9 mouse cellular contexts compared by ENCODE assay signal in genomic region chr5:124028680-124029079, GRCm38 (mm10). TPM values are rescaled to one million over a fixed set of nuclear protein-coding genes. Genes with fewer than 3 reads are reported as not detected.
DNase-seq lines count a peak whose midpoint lies in the region; ATAC-seq and TF ChIP-seq lines count a peak whose summit lies in the region.
"Had no signal": no experiment of that assay in that cellular context is flagged by ENCODE, and none has a peak within 500 bp of the region (broad histone marks: within the 10 kb centered on the region; RNA-seq: fewer than 3 reads in every experiment).

No protein-coding gene starts in this region.

- peaks cover 61% of the 10 kb centered on the region for H3K4me1 ChIP-seq in limb, embryonic 15.5 days
- peaks cover 39% of the 10 kb centered on the region for H3K4me1 ChIP-seq in limb, embryonic 10.5 days
- peaks cover 19% of the 10 kb centered on the region for H3K4me1 ChIP-seq in embryonic facial prominence, embryonic 14.5 days (ENCODE audit: control insufficient read depth, insufficient read depth, low read length)
- H3K4me1 ChIP-seq in hindbrain, embryonic 11.5 days (replicated peaks; ENCODE audit: control insufficient read depth, insufficient read depth, low read length): peaks cover 22% of the 10 kb centered on the region
- peaks cover 9% of the 10 kb centered on the region for H3K4me1 ChIP-seq in midbrain, postnatal 0 days (ENCODE audit: insufficient read depth, low read length)

- TF ChIP-seq CTCF in midbrain, postnatal 0 days (IDR thresholded peaks at IDR 0.05): no peak

- H3K4me2 ChIP-seq in limb, embryonic 15.5 days: no peak overlapping the region
- H3K4me2 ChIP-seq in embryonic facial prominence, embryonic 14.5 days (ENCODE audit: low read depth, low read length): no peak overlapping the region
- no peak overlapping the region for H3K4me2 ChIP-seq in hindbrain, embryonic 11.5 days (replicated peaks; ENCODE audit: low read depth, low read length)
- H3K4me2 ChIP-seq in midbrain, postnatal 0 days (ENCODE audit: low read depth, low read length, poor library complexity, severe bottlenecking): peak overlapping the region; percentile 36

- H3K4me3 ChIP-seq in limb, embryonic 15.5 days: no peak overlapping the region
- no peak overlapping the region for H3K4me3 ChIP-seq in limb, embryonic 10.5 days
- no peak overlapping the region for H3K4me3 ChIP-seq in embryonic facial prominence, embryonic 14.5 days (ENCODE audit: low read depth, low read length)
- no peak overlapping the region for H3K4me3 ChIP-seq in hindbrain, embryonic 11.5 days (ENCODE audit: low read depth, low read length)
- H3K4me3 ChIP-seq in midbrain, postnatal 0 days (ENCODE audit: low read depth, low read length): no peak overlapping the region

- no peak for ATAC-seq in limb, embryonic 15.5 days (ENCODE audit: insufficient number of reproducible peaks, low FRiP score, low TSS enrichment, low read depth)
- ATAC-seq in embryonic facial prominence, embryonic 14.5 days (ENCODE audit: low read depth): no peak
- no peak for ATAC-seq in hindbrain, embryonic 11.5 days (ENCODE audit: low FRiP score)
- no peak for ATAC-seq in midbrain, postnatal 0 days (ENCODE audit: low FRiP score)
- ATAC-seq: Patski had no signal

- 0 out of 2 replicates have a peak overlapping the region, but pooled peaks have one; percentile 10 for H3K9ac ChIP-seq in limb, embryonic 15.5 days
- no peak overlapping the region for H3K9ac ChIP-seq in embryonic facial prominence, embryonic 14.5 days (ENCODE audit: low read depth, low read length)
- H3K9ac ChIP-seq in hindbrain, embryonic 11.5 days (ENCODE audit: low read depth, low read length): no peak overlapping the region
- H3K9ac ChIP-seq in midbrain, postnatal 0 days (replicated peaks; ENCODE audit: low read length, poor library complexity, severe bottlenecking): no peak overlapping the region

- no peaks in the 10 kb centered on the region for H3K9me3 ChIP-seq in limb, embryonic 15.5 days
- no peaks in the 10 kb centered on the region for H3K9me3 ChIP-seq in limb, embryonic 10.5 days (replicated peaks)
- no peaks in the 10 kb centered on the region for H3K9me3 ChIP-seq in embryonic facial prominence, embryonic 14.5 days (ENCODE audit: control insufficient read depth, low read length)
- no peaks in the 10 kb centered on the region for H3K9me3 ChIP-seq in hindbrain, embryonic 11.5 days (ENCODE audit: control insufficient read depth, low read length)
- no peaks in the 10 kb centered on the region for H3K9me3 ChIP-seq in midbrain, postnatal 0 days (ENCODE audit: low read length)

- peak overlapping the region; percentile 17; the same call in 1 of the 2 replicates for H3K27ac ChIP-seq in limb, embryonic 15.5 days
- H3K27ac ChIP-seq in limb, embryonic 10.5 days: no peak overlapping the region
- H3K27ac ChIP-seq in embryonic facial prominence, embryonic 14.5 days (replicated peaks; ENCODE audit: low read depth, low read length): no peak overlapping the region
- H3K27ac ChIP-seq in hindbrain, embryonic 11.5 days (ENCODE audit: low read depth, low read length): peak overlapping the region; percentile 51; the same call in 1 of the 2 replicates
- no peak overlapping the region for H3K27ac ChIP-seq in midbrain, postnatal 0 days (ENCODE audit: low read depth, low read length)

- intact Hi-C loops in left cerebral cortex, postnatal 14 days (cut with DNase I): no loop called here

- 51% methylated on average over 7 of the region's 7 CpGs for whole genome bisulfite sequencing in limb, embryonic 15.5 days
- WGBS in limb, embryonic 10.5 days: 85% methylated on average over 7 of the region's 7 CpGs
- 65% methylated on average over 7 of the region's 7 CpGs for WGBS in embryonic facial prominence, embryonic 14.5 days
- 77% methylated on average over 7 of the region's 7 CpGs for WGBS in hindbrain, embryonic 11.5 days
- 46% methylated on average over 7 of the region's 7 CpGs for WGBS in midbrain, postnatal 0 days

- DNase-seq in limb, embryonic 10.5 days (ENCODE audit: low spot score): no peak
- DNase-seq in embryonic facial prominence, embryonic 14.5 days (ENCODE audit: low spot score): peak; percentile 48
- no peak for DNase-seq in hindbrain, embryonic 11.5 days (ENCODE audit: low spot score)
- DNase-seq in midbrain, postnatal 0 days (ENCODE audit: low spot score): no peak
- no peak for DNase-seq in kidney, postnatal 14 days
- no peak for DNase-seq in left cerebral cortex, postnatal 14 days (ENCODE audit: low spot score in 2 of 2)
- DNase-seq in adrenal gland, adult 8-10 months: no peak

- H3K36me3 ChIP-seq in limb, embryonic 15.5 days: no peaks in the 10 kb centered on the region
- peaks cover 45% of the 10 kb centered on the region for H3K36me3 ChIP-seq in limb, embryonic 10.5 days
- H3K36me3 ChIP-seq in embryonic facial prominence, embryonic 14.5 days (ENCODE audit: control insufficient read depth, insufficient read depth, low read length): peaks cover 17% of the 10 kb centered on the region; the same call in 1 of the 2 replicates
- H3K36me3 ChIP-seq in hindbrain, embryonic 11.5 days (ENCODE audit: control insufficient read depth, insufficient read depth, low read length): no peaks in the 10 kb centered on the region
- H3K36me3 ChIP-seq in midbrain, postnatal 0 days (ENCODE audit: insufficient read depth, low read length): no peaks in the 10 kb centered on the region

- no peaks in the 10 kb centered on the region for H3K27me3 ChIP-seq in limb, embryonic 15.5 days
- no peaks in the 10 kb centered on the region for H3K27me3 ChIP-seq in limb, embryonic 10.5 days (ENCODE audit: low read depth, poor library complexity, severe bottlenecking)
- no peaks in the 10 kb centered on the region for H3K27me3 ChIP-seq in embryonic facial prominence, embryonic 14.5 days (replicated peaks; ENCODE audit: control insufficient read depth, insufficient read depth, low read length)
- no peaks in the 10 kb centered on the region for H3K27me3 ChIP-seq in hindbrain, embryonic 11.5 days (ENCODE audit: control insufficient read depth, insufficient read depth, low read length)
- no peaks in the 10 kb centered on the region for H3K27me3 ChIP-seq in midbrain, postnatal 0 days (ENCODE audit: insufficient read depth, low read length)
- H3K27me3 ChIP-seq: Patski had no signal

RNA-seq across cellular contexts. Expression of gene Vps37b, which starts 3.4 kb away (rescaled TPM):
- polyA plus RNA-seq in limb, embryonic 15.5 days (2015; fragmentation: Nextera tagmentation; extraction: Ambion mirVana): 34.7 and 37.8 TPM in 2 replicates
- 40.5 and 42.6 TPM in 2 replicates for polyA plus RNA-seq in limb, embryonic 10.5 days (2016; fragmentation: Nextera tagmentation; extraction: Ambion mirVana)
- polyA plus RNA-seq in embryonic facial prominence, embryonic 14.5 days (2014; fragmentation: Nextera tagmentation; extraction: Ambion mirVana): 30.4 and 31.7 TPM in 2 replicates
- 38.3 and 48.8 TPM in 2 replicates for polyA plus RNA-seq in hindbrain, embryonic 11.5 days (2014; fragmentation: Nextera tagmentation; extraction: Ambion mirVana)
- total RNA-seq in midbrain, postnatal 0 days (2014; rRNA removed): 52.3 and 75.5 TPM in 2 replicates
- polyA plus RNA-seq in midbrain, postnatal 0 days (2015; fragmentation: Nextera tagmentation; extraction: Ambion mirVana): 54.3 and 56.2 TPM in 2 replicates
- total RNA-seq in left cerebral cortex, postnatal 14 days (2021): 10 to 100 TPM; 51.4 to 58.3 TPM
- total RNA-seq in adrenal gland, adult 8-10 months (2022): 100 to 1,000 TPM in 1 of 4 experiments, 10 to 100 TPM in 3; 76.1 to 101 (median 91.9) TPM

RNA-seq across cellular contexts. Expression of gene Hip1r, which starts 55.3 kb away (rescaled TPM):
- 12.4 and 17.4 TPM in 2 replicates for polyA plus RNA-seq in limb, embryonic 15.5 days (2015; fragmentation: Nextera tagmentation; extraction: Ambion mirVana)
- 7.1 and 8.3 TPM in 2 replicates for polyA plus RNA-seq in limb, embryonic 10.5 days (2016; fragmentation: Nextera tagmentation; extraction: Ambion mirVana)
- 7.5 and 8.4 TPM in 2 replicates for polyA plus RNA-seq in embryonic facial prominence, embryonic 14.5 days (2014; fragmentation: Nextera tagmentation; extraction: Ambion mirVana)
- 6.0 and 9.7 TPM in 2 replicates for polyA plus RNA-seq in hindbrain, embryonic 11.5 days (2014; fragmentation: Nextera tagmentation; extraction: Ambion mirVana)
- 42.9 and 45.4 TPM in 2 replicates for total RNA-seq in midbrain, postnatal 0 days (2014; rRNA removed)
- 25.8 and 30.8 TPM in 2 replicates for polyA plus RNA-seq in midbrain, postnatal 0 days (2015; fragmentation: Nextera tagmentation; extraction: Ambion mirVana)
- total RNA-seq in left cerebral cortex, postnatal 14 days (2021): 10 to 100 TPM; 82.6 to 85.0 TPM
- total RNA-seq in adrenal gland, adult 8-10 months (2022): 10 to 100 TPM; 13.2 to 29.8 (median 22.8) TPM

Comparison
In these comparisons a context has a peak if more than half of its experiments do, and no peak if none do; other contexts are left out.
1. H3K27ac ChIP-seq: peak in limb, embryonic 15.5 days (single experiment) and hindbrain, embryonic 11.5 days (single experiment); none in limb, embryonic 10.5 days (single experiment), embryonic facial prominence, embryonic 14.5 days (single experiment) and midbrain, postnatal 0 days (single experiment).